Mouse (Mus musculus) heart, postnatal 25 days (tissue): Measurements from ENCODE around the gene Cobl. TPM values are rescaled to one million over a fixed set of nuclear protein-coding genes. Genes with fewer than 3 reads are reported as not detected.

Experiments
- DNase-seq: peaks from one replicate; pipeline ENCODE4 v3.0.0; 2022; ENCODE audit warnings: low spot score
- intact Hi-C: fragments of 180-260 bp; cut with DNase I; formaldehyde crosslinking; loops from one replicate; pipeline ENCODE4 v1.15.1; 2025
- total RNA-seq, 2 experiments: library from RNA; stranded (reverse); gene quantifications; 2 replicates each; pipeline ENCODE4 v1.2.3; 2021

The Cobl gene
- 10 to 100 TPM; 17.4 to 21.9 TPM for total RNA-seq

DNA sequence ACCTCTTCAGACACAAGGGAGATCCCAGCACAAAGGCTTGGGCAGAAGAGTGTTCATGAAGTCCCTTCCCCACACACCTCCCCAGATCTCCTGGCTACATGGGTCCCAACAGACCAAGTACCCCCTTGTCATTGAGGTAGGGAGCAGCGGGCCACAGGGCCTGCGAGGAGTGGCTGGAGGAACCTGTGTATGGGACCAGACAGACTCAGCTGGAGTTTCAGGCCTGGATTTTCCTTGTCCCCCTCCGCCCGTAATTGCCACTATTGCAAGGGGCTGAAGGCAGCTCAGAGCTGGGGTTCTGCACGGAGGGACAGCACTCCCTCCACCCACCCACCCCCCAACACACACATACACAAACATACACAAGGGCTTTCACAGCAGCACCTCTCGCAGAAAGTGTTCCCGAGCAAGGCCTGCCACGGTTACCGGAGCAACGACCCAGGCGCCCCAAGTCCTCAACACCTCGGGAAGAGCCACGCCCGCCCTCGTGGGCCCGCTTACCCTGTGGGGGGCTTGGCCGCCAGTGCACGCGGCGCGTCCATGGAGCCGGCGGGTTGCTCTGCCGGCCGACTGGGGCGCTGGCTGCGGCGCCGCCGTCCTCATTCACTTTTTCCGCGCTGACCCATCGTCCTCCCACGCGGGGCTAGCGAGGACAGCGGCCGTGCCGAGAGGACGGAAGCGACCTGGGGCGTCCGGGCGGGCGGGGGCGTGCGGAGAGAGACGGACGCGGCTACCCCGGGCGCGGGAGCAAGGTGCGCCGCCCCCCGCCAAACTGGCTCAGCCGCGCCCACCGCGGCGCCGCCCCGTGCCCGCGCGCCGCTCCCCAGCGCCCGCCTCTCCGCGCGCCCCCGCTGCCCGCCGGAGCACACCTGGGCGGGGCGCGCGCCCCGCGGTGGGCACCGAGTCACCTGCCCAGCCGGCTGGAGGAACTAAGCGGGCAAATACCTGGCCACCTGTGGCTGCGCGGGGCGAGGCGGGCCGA is at the start of gene Cobl:
Cobl (minus strand) TSS at position 780 of the 982 bp plus-strand sequence.
- intact Hi-C loops: loop anchor here (5.0 kb wide), 1 partner anchor 82 kb away; no protein-coding TSS in a partner anchor
- no peak for DNase-seq

- no peak for DNase-seq
Measured at GRCm38 (mm10) chr11:12513796-12514195, 49.0 kb upstream of the Cobl start.

DNA sequence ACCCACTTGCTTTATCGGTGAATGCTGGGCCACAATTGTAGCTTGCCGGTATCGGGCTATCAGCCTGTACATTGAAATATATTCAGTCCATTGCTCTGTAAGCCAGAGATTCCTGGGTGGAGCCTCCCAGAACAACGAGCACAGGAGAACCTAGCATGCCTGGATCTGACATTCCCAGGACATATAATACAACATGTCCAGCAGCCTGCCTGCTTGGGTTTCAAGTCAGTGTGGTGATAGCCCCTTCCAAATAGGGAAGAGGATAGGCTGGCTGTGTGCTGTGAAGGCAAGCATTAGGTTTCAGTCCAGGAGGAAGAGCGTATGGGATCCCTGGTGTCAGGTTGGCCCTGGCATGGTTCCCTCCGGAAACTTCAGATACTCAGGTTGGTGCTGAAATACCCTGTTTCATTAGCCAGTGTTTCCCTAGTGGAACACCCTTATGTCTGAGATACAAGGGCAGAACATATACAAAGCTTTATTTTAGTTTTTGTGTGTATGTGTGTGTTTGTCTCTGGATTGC is 41.7 kb upstream of the Cobl start:
- no peak for DNase-seq
- intact Hi-C loops: no loop called here

More at GRCm38 (mm10) chr11:12513796-12514195, 49.0 kb upstream of the Cobl start:
- intact Hi-C loops: no loop called here

- intact Hi-C loops: no loop called here
- no peak for DNase-seq
Measured at GRCm38 (mm10) chr11:12503756-12504155, 39.0 kb upstream of the Cobl start.

DNA sequence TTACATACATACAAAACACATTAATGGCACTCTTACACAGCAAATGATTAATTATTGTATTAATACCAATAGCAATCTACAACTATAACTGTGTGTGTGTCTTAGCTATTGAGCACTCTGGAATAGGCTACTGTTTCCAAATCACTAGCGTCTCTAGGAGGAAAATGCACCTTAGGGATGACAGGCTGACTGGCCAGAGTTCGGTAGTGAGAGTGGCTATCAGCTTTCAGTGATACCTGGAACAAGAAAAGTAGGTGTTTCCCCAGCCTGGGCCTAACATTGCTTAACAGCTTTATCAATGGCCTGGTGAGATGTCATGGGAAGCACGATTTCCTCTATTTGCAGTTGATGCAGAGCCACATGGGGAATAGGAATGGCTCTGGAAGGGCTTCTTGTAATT is 37.0 kb upstream of the Cobl start:
- intact Hi-C loops: no loop called here
- no peak for DNase-seq

GRCm38 (mm10) chr11:12493791-12494190 is 29.0 kb upstream of the Cobl start:
- DNase-seq: no peak
- intact Hi-C loops: no loop called here

DNA sequence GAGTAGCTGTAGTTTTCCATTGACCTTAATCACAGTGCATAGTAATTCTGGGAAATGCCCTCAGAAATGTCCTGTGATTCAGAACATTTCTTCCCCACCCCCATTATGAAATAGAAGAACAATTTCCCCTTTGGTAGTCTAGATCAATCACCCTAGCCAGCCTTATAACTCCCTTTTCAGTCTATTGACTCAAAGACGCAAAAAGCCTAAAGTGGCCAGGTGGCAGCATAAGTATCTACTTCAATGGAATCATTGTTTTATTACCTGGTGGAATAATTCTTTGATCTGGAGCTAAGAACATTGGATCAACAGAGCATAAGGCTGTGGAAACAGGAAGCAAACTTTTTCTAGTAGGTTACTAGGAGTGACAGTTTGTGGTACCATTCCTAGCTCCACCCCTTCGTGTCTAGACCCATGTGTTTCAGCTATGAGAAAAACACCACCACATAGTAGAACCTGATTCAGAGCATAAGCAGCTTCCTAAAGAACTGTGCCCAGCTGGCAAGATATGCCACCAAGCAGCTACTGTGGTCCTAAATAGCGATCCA is 15.2 kb upstream of the Cobl start:
- intact Hi-C loops: no loop called here
- no peak for DNase-seq

DNA sequence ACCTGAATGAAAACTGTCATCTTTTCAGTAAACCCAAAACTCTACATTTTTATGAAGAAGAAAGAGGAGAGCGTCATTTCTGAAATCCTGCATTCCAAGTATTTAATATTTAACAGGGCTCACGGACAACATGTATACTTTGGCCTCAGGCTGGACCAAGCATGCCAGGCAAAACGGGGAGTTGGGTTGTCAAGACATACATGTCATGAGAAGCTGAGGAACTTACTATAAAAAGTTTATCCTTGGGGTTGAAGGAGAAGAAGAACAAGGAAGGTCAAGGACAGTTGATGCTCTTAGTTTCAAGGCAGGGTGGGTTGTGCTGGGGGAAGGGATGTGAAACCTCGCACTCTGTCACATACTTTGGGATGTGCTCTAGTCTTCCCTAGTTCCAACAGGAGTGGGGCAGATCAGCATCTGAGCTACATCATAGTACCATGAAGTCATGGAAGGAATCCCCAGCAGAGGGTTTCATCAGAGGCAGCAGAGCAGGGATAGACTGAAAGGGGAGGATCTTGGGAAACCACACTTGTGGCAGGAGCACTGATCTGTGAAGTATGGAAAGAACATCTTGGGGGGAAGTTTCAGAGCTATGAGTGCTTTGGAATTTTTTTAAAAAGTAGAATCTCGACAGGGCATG is 9.7 kb upstream of the Cobl start:
- DNase-seq: no peak
- intact Hi-C loops: no loop called here

GRCm38 (mm10) chr11:12473625-12474298 is 9.0 kb upstream of the Cobl start:
- no peak for DNase-seq
- intact Hi-C loops: no loop called here

GRCm38 (mm10) chr11:12469638-12470037 is 4.9 kb upstream of the Cobl start:
- DNase-seq: no peak
- intact Hi-C loops: loop anchor here (5.0 kb wide), 1 partner anchor 87 kb away; no protein-coding TSS in a partner anchor

- intact Hi-C loops: loop anchor here (5.0 kb wide), 1 partner anchor 86 kb away; no protein-coding TSS in a partner anchor
Measured at GRCm38 (mm10) chr11:12468661-12469060, 3.9 kb upstream of the Cobl start.

DNA sequence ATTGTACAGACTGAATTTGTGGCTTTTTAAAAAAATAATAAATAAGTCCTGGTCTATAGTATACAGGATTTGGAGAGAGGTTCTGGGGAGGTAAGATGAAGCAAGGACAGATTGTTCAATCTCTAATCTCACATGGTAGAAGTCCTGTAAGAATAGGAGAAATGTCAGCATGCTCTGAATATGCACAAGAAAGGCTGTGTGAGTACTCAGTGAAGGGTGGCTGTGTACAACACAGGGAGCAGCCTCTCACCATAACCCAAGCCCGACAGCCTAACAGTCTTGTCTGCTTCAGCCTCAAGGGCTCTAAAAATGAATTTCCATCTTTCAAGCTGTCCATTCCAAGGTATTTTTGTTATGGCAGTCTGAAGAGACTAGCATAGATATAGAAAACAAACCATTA is 3.1 kb upstream of the Cobl start:
- DNase-seq: no peak
- intact Hi-C loops: loop anchor here (5.0 kb wide), 1 partner anchor 86 kb away; no protein-coding TSS in a partner anchor

More at GRCm38 (mm10) chr11:12468661-12469060, 3.9 kb upstream of the Cobl start:
- DNase-seq: no peak

- intact Hi-C loops: loop anchor here (5.0 kb wide), 1 partner anchor 85 kb away; no protein-coding TSS in a partner anchor
- no peak for DNase-seq
Measured at GRCm38 (mm10) chr11:12467217-12467616, 2.5 kb upstream of the Cobl start.

- intact Hi-C loops: loop anchor here (5.0 kb wide), 1 partner anchor 84 kb away; no protein-coding TSS in a partner anchor
- DNase-seq: no peak
Measured at GRCm38 (mm10) chr11:12466606-12467005, 1.8 kb upstream of the Cobl start.

- intact Hi-C loops: loop anchor here (5.0 kb wide), 1 partner anchor 83 kb away; no protein-coding TSS in a partner anchor
- no peak for DNase-seq
Measured at GRCm38 (mm10) chr11:12465229-12465628, 469 bp upstream of the Cobl start.

DNA sequence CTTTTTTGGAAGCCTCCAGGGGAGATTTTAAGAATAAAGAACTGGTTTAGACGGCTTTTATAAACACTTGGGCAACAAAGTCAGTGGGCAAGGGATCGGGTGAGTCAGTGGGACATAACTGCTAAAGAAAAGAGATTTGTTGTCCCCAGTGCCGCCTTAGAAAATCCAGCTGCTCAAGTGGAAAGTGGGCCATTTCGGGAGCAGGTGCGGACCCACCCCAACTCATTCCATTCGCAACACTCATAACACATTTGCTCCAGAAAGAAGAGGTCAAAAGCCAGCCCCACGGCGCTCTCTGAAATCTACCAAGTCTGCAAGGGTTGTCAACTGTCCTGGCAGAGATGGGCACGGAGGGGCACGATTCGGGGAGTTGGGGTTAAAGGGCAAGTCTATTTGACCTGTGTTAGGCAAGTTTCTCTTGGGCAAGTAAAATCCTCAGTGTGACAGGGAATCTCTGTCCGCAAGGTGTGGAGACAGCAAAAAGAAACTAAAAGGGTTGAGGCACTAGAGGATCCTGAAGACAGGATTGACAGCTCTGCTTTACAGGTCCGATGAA is 1.1 kb downstream of the Cobl start:
- intact Hi-C loops: no loop called here
- DNase-seq: no peak

DNA sequence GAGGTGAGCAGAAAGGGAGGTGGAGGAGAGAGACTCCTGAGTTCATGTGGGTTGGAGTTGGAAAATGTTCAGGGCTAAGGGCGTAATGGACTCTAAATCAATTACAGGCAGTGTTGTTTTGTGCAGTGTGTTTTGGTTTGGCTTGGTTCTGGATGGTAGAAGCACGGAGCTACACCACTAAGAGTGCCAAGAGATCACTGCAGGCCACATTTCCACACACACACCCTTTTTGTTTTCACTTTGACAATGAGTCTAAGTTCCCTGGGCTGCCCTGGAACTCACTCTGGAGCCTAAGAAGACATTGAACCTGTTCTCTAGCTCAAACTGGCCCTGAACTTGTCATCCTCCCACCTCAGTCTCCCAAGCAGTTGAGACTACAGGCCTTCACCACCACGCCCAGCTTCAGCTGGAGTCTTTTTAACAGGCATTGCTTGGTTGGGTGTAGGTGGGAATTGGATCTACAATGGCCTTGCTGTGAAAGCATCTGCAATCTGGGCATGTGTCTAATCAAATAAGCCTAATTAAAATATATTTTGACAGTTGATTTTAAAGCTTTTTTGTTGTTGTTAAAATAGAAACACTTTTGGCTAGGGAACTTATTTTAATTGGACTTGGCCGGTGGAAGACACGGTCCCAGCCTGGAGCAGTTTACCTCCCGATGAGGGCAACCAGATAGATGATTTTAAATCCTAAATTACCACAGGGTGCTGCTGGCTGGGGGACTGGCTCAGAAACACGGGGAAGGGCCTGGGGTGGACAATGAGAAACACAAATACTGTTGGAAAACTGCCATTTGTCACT is 4.8 kb downstream of the Cobl start:
- intact Hi-C loops: no loop called here
- no peak for DNase-seq

DNA sequence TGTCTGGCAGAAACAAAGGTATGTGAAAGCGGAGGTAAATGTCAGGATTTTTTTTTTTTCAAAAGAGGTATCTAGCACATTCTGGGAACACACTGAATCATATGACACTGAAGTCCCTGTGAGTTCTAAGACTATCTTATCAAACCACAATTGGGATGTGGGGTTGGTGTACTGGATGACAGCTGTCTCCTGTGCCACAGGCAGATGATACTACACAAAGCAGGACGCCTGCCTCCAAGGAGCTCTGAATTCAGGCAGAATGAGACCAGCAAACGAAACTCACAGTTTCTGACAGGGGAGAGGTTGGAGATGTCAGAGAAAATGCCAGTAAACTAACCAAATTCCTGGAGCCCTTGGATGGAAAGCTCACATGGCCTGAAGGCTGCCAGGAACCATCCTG is 5.9 kb downstream of the Cobl start:
- intact Hi-C loops: no loop called here

More for the DNA sequence above, 5.9 kb downstream of the Cobl start:
- DNase-seq: no peak
